Mouse (Mus musculus): ENCODE results near the gene Tesk1. TPM values are rescaled to one million over a fixed set of nuclear protein-coding genes. Genes with fewer than 3 reads are reported as not detected.
"Not testable (repeated sequence)": the region's sequence is repeated elsewhere in the genome, so short reads cannot be mapped to it uniquely, and the experiment has no call there.

Gene Tesk1
- total and polyA plus RNA-seq, 3 experiments, result 60.1 to 124 (median 73.3) TPM

DNA sequence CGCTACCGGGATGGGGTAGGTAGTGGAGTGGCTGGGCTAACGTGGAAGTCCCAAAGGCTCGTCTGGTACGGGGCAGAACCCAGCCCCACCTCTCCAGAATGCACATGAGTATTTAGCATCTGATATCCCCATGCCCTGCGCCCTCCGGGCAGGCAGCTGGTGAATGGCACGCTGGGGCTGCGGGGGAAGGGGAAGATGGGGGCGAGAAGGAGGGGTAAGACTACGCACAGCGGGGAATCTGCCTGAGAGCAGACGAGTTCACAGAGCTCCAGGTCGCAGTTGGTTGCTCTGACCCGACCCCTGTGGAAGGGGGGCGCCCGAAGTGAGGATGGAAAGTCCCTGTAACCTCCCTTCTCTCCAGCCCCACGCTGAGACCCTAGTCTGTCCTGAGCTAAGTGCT, 11.7 kb downstream of the Tesk1 start:
- no peak for DNase-seq

DNA sequence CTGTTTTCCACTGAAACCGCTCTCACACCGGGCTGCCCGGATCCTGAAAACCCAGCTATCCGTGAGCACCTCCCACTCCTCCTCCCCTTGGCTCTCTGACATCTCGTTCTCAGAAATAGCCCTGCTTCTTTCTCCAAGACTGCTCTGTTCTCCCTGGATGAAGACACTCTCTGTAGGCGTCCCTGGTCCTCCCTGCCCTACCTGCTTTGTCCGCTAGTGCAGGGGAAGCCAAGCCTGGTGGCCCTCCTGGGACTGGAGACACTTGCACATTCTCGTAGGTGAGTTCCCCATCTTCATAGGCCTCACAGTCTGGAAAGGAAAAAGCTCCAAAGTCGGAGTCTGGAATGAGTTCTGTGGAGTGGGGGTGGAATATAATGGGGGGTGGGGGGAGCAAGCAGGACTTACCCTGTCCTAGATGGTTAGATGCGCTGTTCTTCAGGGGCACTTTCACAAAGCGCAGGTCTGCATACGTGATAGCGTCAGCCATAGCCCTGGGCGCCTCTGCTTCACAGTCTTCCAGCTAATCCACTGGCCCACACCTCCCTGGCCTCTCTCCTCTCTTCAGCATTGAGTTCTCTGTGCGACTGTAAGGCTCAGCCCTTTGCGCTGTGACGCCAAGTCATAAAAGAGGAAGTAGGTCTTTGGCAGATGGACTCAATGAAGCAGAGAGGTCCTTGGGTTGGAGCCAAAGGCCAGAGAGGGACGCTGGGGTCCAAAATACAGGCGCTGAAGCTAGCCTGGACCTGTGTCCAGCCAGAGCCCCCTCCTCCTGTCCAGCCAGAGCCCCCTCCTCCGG, 12.5 kb downstream of the Tesk1 start, which contains the start of gene Cd72:
Cd72 (minus strand) TSS at position 588 of the 796 bp plus-strand sequence.
- no peak for DNase-seq

DNA sequence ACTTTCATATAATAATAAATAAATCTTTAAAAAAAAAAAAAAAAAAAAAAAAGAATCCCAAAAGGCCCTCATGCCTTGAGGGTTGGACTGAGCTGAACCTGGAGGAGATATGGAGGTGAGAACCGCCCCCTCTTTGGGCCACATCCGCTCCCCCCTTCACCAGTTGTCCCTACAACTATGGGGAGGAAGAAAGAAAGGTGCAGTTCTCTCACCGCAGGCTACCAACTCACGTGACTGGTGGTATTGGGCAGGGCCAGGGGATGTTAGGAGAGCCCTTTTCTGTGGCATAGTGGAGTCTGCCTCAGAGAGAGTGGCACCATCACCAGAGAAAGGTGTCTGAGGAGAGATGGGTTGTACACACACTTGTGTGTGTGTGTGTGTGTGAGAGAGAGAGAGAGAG, 14.7 kb downstream of the Tesk1 start:
- DNase-seq, result no peak

DNA sequence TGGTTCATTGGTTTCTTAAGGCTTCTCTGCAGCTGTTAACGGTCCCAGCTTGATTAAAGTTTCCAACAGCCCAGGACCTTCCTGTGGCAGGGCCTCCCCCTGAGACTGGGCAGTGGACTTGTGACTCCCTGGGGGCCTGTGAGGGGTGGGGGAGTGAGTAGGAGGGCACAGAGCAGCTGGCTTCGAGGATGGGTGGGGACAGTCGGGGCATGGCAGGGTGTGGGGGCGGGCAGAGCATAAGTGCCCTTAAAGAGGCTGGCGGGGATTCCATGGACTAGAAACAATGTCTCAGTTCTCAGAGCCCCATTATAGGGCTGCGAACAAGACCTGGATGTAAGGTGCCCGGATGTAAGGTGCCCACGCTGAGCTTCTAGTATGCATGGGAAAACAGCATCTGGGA, 15.4 kb downstream of the Tesk1 start:
- DNase-seq, result no peak

DNA sequence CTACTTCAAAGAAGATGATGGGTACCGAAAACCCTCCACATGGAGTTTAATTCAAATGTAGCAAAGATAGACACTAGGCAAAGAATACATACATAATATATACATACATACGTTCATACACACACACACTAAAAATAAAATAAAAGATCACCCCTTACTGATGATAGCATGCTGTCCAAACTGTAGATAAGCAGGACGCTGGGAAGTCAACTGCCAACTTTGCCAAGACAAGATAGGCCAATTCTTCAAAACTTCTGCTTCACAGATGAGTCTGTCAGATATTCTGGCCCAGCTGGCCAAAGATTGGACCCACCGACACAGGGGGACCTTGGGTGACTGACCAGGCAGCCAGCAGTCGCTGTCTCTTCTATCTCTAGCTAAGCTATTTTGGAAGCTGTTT, 21.4 kb downstream of the Tesk1 start:
- no peak for DNase-seq

DNA sequence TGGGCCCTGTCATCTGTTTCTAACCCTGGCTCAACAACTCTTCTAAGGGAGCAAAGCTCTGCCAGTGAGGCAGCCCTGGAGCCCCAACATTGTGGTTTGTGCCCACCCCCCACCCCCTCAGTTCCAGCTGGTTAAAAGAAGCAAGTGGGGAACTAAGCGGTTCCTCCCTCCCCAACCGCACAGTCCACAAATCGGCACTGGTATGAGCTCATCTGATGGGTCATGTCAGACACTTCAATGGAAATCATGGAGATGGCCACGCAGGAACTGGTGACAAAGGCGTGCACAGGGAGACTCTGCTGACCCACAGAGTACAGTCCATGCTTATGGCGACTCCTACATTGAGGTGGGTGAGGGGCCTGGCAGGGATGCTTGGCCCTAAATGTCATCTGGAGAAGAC, 24.2 kb downstream of the Tesk1 start:
- DNase-seq, result no peak

DNA sequence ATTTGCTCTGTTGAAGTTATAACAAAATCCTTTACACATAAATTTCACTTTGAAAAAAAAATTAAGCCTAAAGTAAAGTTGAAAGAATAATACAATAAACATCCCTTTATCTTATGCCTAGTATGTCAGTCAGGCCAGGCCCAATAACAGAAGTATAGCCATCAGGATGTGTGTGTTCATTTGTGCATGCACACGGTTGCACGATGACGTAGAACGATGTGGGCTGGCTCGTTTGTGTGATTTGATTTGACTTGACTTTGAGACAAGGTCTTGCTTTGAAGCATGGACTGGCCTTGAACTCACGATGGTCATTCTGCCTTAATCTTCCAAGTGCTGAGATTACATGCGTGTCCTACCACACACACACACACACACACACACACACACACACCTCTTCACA, 25.1 kb downstream of the Tesk1 start:
- no peak for DNase-seq

DNA sequence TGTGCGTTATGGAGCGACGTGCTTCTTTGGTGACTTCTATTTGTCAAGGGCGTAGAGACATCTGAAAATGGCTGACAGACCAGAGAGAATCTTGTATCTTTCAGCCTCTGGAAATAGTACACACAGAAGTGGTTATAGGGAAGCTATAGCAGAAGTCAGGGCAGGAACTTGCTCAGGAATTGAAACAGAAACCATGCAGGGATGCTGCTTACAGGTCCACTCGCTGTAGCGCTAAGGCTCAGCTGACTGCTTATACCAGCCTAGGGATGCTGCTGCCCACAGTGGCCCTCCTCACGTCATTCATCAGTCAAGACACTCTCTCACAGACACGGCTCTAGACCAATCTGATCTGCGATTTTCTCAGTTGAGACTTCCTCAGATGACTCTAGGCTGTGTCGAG, 28.6 kb downstream of the Tesk1 start:
- no peak for DNase-seq

DNA sequence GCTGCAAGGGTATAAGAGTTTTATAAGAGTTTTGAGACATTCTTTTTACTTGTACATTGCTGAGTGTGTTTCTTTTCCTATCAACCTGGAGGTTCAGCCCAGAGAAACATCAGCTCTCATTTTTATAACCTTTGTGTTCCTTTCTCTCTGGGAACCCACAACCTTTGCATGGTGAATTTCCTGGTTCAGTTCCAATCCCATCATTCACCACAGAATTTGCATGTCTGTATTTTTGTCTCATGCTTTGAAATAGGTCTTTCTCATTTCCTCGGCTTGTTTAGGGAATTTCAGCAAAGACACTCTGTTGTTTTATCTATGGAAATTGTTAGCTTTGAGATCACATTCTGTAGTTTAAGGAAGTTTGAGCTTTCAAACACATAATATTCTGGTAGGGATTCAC, 31.9 kb downstream of the Tesk1 start:
- no peak for DNase-seq

DNA sequence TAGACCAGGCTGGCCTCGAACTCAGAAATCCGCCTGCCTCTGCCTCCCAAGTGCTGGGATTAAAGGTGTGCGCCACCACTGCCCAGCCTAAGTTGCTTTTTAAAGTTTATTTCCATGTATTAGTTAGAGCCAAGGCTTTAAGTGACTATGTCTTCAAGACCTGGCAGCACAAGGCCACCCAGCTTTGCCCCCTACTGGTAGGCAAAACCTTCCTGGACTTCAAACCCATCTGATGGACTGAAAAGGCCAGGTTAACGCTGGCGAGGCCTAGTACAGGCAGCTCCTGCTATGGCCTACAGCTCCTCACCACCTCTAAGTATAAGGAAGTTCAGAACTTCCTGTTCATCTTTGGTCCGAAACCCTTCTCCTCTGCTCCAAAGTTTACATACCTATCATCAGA, 34.9 kb downstream of the Tesk1 start:
- DNase-seq, result no peak

DNA sequence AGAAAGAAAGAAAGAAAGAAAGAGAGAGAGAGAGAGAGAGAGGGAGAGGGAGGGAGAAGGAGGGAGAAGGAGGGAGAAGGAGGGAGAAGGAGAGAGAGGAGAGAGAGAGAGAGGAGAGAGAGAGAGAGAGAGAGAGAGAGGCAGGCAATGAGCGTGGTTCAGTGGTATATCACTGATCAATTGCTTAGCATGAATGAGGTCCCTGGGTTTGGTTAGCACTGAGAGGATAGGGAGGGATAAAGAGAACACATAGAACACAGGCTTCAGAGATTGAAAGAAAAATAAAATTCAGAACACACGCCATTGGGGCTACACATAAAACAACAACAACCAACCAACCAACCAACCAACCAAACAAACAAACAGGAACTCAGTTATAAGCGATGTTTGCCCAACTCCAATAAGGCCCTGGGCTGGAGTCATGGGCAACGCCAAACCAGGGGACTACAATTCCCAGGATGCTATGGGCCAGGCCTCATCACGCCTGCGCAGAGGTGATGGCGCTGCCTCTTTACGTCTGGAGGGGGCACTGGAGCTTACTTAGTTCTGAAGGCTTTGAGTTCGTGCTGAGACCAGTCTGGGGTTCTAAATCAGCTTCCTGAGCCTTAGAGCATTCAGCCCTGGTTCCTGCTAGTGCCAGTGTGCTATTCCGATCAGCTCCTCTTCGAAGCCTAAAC, 36.3 kb downstream of the Tesk1 start:
- peak; percentile 92 for DNase-seq

DNA sequence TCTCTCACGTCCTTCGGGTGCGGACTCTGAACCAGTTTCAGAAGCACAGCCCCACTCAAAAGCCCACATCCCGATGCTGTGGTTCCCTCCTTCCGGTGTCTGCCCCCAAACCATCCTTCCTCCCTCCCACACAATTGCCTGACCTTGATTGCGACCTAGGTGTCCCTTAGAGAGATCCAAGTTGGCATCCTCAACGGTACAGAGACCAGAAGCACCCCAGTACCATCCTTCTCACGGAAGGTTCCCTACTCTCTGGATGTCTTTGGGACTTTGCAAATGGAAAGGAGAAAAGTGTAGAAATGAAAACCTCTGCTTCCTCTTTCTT, 36.8 kb downstream of the Tesk1 start:
- no peak for DNase-seq

DNA sequence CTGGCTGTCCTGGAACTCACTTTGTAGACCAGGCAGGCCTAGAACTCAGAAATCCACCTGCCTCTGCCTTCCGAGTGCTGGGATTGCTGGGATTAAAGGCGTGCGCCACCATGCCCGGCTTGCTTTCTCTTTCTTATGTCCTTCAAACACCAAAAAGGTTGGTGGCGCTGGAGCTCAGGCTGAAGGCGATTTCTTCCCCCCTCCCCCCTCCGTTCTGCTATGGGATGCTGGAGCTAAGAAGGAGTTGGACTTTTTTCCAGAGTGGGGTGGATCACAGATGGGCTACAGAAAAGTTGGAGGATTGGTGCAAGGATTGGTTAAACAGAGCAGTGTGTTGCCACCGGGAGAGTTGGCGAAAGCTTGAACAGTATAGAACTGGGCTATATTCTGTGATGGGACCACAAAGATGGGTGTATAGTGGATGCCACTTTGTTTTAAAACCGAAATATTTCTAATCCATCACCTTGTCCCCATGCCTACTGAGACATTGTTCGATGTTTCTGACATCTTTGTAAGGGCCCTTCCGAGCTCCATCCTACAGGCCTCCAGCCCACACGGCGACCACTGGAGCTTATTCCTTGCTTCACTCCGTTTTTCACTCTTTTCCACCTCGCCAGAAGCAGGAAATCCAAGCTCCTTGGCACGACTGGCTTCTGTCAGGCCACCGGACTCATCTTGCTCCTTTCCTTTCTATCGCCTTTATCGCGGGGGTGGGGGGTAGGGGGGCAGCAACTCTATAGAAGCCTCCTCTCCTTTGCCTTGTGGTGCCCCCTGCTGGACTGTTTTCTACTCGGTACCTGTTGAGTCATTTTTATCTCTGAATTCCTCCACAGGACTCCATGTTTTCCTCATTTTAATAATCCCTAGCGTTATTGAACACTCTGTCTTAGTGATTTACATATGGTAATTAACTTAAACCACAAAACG, 37.4 kb downstream of the Tesk1 start:
- DNase-seq, result peak; percentile 58

DNA sequence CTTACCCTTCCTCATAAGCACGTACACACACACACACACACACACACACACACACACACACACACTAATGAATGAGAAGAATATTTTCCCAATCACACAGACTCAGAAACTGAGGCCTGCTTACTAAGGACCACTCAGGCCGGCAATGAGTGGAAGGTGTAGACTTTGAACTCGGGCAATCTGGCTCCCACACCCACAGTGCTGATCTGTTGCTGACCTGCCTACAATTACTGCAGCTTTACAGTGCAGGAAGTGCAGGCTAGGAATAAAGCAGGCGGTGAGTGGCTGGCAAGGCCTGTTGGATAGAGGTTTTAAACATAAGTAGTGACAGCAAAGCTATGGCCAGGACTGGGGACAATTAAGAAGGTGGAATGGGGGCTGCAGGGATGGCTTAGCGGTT, 39.2 kb downstream of the Tesk1 start:
- DNase-seq, result no peak

DNA sequence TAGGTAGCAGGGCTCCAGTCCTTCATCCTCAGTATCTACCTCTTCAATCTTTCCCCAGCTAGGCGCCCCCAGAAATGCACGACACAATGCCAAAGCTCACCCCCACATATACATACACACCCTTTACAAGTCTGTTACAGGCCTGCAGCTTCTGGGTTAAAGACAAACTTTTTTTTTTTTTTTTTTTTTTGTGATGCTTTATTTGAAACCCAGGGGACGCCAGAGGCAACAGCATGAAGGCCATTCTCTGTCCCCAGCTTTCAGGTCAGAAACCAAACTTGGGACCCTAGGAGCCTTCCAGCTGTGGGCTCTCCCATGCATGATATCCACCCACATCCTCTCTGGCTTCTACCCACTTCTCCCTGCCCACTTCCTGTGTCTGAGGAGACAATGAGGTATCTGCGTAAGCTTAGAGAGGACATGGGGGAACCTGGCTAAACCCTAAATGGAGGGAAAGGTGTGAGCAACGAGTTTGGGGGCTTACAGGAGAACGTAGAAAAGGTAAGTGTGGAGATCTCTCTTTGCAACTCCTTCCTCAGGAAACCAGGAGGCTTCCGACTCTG, 40.2 kb downstream of the Tesk1 start:
- no peak for DNase-seq

DNA sequence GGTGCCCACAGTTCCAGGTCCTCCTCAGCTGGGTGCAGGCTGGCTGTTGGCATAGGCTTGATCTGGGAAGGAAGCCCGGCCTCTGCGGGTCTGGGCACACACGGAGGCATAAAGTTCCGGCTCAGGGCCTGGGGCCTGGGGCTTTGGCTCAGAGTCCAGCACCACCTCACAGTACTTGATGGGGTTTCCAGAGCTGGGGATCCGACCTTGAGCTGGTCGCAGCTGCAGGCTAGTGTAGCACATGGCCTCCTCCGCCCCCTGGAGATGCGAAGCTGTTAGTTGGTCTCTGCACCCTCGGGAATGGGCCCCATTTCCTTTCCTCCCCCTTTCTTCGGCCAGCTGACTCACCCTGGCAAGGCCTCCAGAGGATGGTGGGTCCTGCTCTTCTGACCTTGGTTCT, 40.9 kb downstream of the Tesk1 start:
- DNase-seq, result peak; percentile 75

DNA sequence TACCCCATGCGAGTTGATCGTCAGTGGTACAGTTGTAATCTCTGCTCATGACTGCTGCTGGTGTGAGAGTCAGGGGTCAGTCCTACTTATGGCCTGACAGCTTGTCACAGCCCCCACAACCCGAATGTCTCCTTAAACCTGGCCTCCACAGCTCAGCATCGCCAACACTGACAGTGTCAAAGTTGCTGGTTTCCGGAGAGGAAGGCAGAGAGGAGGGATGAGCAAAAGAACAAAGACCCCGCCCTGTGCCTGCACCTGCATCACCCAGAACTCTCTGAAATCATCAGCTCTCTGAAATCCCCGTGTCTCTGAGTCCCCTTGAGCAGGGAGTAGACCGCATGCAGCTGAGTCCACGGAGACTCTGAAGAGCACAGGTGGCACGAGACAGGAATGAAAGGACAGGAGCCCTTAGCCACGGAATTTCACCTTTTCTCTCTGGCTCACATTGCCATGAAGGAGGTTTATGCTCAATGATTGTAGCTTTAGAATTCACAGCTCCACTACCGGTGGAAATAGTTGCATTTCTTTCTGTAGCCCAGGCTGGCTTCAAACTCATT, 41.9 kb downstream of the Tesk1 start, which contains the start of gene Sit1:
Sit1 (minus strand) TSS at position 200 of the 557 bp plus-strand sequence.
- no peak for DNase-seq

DNA sequence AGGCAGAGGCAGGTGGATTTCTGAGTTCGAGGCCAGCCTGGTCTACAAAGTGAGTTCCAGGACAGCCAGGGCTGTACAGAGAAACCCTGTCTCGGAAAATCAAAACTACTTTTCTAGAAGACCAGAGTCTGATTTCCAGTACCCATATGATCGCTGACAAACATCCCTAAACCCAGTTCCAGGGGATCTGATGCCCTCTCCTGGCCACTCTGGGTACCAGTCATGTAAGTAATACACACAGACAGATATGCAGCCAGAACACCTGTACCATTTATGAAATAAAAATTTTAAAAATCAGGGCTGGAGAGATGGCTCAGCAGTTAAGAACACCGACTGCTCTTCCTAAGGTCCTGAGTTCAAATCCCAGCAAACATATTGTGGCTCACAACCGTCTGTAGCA, 43.9 kb downstream of the Tesk1 start:
- not testable (repeated sequence) for DNase-seq

DNA sequence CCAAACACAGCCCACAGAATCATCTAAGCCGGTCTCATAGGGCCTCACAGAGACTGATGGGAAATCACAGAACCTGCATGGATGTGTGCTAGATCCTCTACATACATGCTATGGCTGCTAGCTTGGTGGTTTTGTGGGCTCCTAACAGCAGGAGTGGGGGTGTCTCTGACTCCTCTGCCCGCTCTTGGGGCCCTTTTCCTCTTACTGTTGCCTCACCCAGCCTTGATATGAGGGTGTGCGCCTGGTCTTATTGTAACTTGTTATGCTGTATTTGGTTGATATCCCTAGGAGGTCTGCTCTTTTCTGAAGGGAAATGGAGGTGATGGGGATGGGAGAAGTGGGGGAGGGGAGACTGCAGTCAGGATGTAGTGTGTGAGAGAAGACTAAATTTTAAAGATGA, 47.9 kb downstream of the Tesk1 start:
- no peak for DNase-seq

DNA sequence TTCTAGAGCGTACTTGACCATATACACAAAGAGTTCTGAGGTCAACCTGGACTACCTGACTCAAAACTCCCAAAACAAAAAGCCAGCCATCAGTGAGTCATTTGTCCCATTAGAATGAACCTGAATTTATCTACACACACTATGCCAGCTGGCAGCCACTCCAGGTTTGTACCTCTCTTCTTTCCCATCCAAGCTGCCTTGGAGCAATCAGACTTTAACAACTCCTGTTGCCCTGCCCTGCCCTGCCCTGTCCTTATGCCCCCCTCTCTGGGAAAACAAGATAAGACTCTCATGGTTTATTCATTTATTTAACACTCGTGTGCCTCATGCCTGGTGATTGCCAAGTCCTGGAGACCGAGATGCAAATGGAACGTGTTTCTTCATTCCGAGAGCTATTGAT, 49.1 kb downstream of the Tesk1 start:
- DNase-seq, result no peak

DNA sequence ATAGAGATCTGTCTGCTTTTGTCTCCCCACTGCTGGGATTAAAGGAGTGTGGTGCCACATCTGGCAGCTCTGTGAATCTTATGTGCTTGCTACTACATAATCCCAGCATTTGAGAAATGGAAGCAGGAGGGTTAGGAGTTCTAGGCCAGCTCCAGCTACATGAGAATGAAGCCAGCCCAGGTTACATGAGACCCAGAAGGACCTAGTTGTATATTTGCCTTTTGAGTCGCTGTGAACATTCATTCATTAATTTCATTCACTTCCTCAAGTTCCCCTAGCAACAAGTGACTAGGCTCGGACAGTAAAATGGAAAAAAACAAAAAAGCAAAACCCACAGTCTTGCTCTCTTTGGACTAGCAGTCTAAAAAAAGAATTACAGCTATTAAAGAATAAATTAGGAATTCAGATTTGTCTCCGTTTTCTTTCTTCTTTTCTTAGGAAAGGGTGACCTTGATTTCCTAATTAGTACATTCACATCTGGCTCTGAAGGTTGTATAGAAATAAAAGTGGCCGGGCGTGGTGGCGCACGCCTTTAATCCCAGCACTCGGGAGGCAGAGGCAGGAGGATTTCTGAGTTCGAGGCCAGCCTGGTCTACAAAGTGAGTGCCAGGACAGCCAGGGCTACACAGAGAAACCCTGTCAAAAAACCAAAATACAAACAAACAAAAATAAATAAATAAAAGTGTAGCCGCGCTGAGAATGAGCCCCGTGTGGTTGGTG, 50.5 kb downstream of the Tesk1 start:
- DNase-seq, result no peak
